Mouse (Mus musculus) brain, embryonic 14.5 days (tissue): Measurements from ENCODE around the gene Cic.
"Not testable (repeated sequence)": the region's sequence is repeated elsewhere in the genome, so short reads cannot be mapped to it uniquely, and the experiment has no call there.

Source experiments
- CTCF ChIP-seq: fragments of 200-500 bp; IDR thresholded peaks from 2 replicates; pipeline ENCODE4 v1.5.1; 2012; ENCODE audit warnings: inconsistent platforms, mild to moderate bottlenecking, moderate library complexity, borderline replicate concordance; ENCODE audit not compliant: insufficient read depth, insufficient read length; ENCODE audit errors: extremely low read depth
- POLR2A ChIP-seq: fragments of 200-500 bp; IDR thresholded peaks from 2 replicates; pipeline ENCODE4 v1.6.1; 2012; ENCODE audit warnings: mild to moderate bottlenecking, inconsistent platforms, borderline replicate concordance; ENCODE audit not compliant: poor library complexity, insufficient read depth, insufficient read length, severe bottlenecking; ENCODE audit errors: extremely low read depth

DNA sequence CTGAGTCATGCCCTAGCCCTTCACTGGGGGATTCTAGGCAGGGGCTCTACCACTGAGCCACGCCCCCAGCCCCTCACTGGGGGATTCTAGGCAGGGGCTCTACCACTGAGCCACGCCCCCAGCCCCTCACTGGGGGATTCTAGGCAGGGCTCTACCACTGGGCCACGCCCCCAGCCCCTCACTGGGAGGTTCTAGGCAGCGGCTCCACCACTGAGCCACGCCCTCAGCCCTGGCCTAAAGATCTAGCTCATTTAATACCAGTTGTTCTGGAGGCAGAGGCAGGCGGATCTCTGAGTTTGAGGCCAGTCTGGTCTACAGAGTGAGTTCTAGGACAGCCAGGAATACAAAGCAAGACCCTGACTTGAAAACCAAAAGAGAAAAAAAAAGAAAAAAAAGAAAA lies 57.9 kb downstream of the Cic start:
- not testable (repeated sequence) for TF ChIP-seq CTCF, POLR2A
